Mouse (Mus musculus): ENCODE data around the gene Adpgk.
A peak's percentile ranks its signal among the peaks of the same experiment; 100 is the strongest.
"Not testable (repeated sequence)": the region's sequence is repeated elsewhere in the genome, so short reads cannot be mapped to it uniquely, and the experiment has no call there.

Gene Adpgk

DNA sequence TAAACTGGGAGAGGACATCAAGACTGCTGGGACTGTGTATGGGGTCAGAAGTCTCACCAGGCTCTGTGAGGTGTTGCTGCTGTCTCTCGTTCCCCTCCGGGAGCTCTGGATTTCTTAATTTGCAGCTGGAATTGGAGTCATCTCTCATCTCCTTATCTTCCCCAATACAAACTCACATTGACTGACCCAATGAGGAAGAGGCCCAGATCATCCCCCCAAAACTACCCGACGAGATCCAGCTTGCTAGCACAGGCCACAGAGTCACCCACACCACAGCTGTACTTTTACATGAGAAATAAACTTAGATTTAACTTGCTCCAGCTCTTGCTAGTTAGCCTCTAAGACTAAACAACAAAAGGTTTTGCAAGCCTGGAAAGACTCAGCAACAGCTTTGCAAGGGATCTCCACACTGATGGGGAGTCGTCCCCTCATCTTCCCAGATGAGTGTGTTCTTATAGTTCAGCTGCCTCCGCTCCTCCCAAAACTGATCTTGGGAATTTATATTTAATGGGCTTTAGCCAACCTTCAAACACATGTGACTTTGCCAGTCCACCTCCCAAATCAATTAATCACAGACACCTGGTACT is 1.7 kb upstream of the Adpgk start:
- DNase-seq: no peak

DNA sequence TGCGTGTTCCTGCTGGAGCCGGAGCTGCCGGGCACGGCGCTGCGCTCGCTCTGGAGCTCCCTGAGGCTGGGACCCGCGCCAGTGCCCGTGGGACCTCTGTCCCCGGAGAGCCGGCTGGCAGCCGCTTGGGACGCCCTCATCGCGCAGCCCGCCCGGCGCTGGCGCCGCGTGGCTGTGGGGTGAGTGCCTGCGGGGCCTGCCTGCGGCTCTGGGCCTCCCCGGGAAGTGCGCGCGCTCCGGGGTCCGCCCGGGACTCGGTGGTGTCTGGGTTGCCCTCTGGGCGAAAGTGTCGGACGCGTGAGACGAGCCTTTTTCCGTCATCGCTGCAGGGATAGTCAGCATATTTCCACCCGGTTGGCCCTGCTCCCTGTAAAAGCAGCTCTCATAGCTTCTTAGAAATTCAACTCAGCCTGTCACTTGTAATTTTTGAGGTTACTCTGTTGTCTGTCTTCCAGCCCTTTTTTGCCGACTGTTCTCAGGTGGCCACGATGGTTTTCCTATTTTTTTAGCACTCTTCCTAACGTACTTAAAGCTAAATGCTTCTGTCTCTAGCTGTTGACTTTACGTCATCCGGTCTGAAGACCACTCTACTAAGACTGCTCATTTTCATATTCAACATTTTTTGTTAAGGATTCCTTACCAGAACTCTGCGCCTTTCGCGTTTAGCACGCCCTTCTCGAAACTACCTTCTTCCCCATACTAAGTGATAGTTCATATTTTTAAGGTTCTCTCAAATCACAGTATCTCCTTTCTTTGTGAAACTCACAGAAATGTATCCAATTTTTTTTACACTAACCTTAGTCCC is 532 bp downstream of the Adpgk start:
- DNase-seq: no peak

DNA sequence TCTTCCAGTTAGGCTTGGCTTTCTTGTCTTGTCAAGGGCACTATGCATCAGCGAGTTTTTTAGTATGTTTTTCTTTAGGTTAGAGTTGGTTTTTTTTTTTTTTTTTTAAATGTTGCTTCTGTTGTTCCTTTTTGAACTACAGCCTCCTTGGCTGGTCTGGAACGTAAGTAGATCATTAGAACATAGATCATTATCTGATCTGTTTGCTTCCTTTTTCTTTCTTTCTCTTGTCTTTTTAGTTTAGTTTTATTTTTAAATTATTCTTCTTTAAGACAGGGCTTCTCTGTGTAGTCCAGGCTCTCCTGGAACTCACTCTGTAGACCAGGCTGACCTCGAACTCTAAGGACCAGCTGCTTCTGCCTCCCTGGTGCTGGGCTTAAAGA is 1.1 kb downstream of the Adpgk start:
- DNase-seq: no peak

DNA sequence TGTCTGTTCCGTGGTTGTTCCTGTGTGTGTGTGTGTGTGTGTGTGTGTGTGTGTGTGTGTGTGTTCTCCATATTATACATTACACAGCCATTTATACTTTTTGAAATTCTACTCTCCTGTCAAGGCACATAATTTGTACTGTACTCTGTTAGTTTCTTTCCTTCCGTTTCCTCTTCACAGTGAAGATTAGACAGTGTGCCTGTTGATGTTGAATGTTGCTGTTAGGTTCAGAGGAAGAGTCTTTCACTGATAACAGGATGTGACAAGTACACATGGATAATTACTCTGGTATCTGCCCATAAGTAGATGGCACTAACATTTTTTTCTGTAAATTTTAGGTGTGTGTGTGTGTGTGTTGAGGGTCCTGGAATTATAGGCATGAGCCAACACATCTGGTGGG is 5.1 kb downstream of the Adpgk start:
- DNase-seq: no peak

DNA sequence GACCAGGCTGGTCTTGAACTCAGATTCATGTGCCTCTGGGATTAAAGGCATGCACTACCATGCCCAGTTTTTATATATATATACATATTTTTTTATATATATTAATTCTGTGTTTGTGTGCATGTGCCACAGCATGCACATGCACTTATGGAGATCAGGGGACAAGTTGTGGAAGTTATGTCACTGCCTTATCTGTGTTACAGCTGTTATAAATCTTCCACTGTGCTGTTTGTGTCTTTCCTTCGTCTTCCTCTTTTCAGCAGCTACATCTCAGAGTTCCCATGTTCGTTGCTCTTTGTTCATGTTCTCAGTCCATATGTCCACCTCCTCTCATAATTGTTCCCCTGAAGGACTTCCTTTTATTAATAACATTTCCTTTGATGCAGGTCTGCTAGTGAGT is 16.5 kb downstream of the Adpgk start:
- DNase-seq: no peak

DNA sequence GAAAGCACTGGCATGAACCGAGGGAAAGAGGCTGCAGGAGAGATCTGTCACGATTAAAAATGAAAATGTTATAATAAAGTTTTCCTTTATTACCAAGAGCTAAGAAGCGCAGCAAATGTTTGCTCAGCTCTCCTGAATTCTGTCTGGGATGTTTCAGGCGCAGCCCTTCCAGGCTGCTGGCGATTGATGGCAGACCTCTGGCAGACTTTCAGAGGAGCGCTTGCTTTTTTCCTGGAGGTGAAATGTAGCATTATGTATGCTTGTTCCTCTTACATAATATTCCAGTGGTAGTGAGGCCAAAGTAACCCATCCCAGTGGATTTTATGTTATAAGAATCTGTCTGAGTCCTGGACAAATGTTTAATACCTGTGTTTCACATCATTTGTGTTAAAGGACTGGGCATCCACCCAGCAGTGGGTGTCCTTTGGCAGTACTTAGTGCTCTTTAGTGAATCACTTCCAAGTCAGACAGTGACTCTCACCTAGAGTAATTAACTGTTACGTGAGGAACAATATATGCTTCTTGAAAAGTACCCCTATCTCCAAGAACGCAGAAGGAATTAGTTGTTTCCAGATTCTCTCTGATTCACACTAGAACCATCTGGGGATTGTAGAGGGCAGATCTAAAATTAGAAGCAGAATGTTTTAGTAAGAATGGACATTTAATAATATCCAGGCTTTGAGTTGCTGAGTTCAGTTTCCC is 19.4 kb downstream of the Adpgk start:
- no peak for DNase-seq

DNA sequence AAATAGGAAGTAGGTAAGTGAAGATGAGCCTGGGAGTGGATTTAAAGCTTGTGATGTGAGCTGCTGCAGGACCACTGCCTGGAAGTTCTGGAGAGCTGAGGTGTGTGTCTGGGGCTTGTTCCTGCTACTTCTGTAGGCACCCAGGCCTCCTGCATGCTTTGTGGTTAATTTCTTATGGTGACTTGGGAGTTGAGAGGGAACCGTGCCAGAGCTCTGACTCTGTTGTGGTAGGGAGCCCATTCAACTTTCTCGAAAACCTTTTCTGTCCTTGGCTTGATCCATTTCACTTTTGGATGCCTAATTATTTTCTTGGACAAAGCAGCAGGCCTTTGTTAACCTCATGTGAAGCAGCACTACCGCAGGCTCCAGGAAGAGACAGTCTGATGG is 19.9 kb downstream of the Adpgk start:
- DNase-seq: no peak

DNA sequence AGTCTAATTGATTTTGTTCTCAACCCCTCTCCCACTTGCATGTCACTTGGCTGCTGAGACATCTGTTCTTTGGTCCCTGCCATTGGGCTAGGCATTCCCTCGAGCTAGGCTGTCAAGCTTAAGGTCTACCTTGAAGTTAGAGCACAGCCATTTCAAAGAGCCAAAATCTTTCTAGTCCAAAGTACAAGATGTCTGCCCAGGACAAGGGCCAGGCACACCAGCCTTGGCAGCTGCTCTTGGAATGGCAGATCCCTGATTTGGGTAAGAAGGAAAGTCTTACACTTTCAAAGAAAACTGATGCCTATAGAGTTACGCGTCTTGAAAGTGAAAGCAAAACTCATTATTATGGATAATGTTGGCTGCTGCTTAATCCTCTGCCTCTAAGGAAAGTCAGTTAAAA is 24.8 kb downstream of the Adpgk start:
- no peak for DNase-seq

DNA sequence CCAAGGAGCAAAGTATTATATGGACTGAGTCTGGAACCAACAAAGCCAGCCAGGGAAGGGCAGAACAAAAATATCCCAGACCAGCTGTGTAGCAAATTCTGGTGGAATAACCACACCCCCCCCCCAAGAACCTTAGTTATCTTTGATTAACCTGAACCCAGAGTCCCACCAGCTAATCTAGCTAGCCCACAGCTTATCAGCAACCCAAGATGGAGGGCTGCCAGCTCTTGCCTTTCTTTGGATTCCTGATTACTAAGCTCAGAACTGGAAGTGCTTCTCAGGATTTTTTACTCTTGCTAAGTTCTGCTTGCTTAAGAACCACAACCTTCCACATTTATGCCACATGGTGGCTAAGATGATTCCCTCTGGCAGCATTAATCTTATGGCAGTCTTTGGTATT is 33.0 kb downstream of the Adpgk start:
- DNase-seq: no peak

DNA sequence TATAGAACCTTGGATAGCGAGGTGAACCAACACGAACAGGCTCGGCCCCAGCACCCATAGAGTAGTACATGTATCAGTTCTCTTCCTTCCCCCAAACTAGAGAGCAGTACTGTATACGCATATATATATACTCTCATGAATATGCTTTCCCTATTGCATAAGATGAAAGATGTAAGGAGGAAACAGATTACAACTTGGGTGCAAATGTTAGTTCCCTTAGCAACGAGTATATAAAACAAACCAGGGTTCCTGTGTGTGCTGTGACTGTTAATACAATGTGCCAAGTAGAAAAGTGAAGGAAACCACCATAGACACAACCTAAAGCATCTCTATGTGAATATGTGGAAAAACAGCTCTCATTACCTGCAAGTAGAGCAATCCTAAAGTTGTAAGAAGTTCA is 38.7 kb downstream of the Adpgk start:
- DNase-seq: no peak

DNA sequence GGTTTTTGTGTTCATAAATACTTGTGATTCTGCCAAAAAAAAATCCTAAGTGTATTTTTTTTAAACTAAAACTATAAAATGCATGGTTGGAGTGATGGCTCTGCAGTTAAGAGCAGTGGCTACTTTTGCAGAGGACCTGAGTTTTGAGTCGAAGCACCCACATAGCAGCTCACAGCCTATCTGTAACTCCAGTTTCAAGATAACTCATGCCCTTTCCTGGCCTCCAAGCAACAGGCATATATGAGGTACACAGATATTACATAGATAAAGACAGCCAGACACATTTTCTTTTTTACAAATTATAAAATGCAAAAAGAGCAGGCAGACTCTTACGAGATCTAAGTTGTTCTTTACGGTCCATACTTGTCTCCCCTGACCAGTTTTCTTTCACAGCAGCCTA is 45.2 kb downstream of the Adpgk start:
- DNase-seq: no peak

DNA sequence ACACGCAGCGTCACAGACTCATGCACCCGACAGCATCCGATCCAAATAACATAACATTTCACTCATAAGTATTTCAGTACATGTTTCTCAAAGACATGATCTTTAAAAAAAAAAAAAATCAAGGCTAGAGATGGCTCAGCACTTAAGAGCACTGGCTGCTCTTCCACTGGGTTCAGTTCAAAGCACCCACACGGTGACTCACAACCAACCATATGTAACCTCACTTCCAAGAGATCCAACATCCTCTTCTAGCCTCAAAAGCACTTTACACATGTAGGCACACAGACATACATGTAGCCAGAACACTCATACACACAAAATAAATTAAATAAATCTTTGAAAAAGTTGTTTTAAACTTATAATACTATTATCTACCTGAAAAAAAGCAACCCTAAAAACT is 46.5 kb downstream of the Adpgk start:
- no peak for DNase-seq

DNA sequence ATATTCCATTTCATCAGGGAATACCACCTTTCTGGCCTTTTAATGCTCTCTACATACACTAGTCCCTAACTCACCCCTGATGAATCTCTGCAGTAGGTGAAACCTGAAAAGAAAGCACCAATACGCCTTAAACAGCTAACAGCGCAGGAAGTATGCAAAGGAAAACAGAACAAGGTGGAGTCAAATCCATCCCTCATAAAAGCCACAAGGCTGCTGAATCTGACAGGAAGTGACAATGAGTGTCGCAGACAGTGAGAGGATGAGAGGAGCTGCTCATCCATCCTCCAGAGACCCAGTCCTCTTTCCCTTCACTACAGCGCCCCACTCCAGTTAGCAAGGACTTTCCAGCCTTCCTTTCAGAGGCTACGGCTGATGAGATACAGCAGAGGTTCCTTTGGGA is 47.1 kb downstream of the Adpgk start:
- DNase-seq: no peak

DNA sequence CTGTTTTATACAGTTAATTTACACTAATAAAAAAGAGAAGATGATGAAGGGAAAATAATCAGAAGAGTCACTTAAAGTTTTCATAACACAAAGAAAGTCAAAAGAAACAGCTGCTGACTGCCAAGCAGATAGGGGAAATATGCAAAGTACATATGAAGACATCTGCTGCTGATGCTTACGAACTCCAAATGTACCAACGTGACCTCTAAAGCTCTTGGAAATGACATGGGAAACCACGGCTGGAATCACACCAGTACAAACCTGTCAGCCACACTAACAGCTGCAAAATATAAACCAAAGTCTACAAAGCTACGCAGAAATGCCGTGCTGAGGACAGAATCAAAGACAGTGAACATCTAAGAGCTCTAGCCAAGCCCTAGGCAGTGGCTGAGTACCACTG is 47.7 kb downstream of the Adpgk start:
- DNase-seq: no peak

DNA sequence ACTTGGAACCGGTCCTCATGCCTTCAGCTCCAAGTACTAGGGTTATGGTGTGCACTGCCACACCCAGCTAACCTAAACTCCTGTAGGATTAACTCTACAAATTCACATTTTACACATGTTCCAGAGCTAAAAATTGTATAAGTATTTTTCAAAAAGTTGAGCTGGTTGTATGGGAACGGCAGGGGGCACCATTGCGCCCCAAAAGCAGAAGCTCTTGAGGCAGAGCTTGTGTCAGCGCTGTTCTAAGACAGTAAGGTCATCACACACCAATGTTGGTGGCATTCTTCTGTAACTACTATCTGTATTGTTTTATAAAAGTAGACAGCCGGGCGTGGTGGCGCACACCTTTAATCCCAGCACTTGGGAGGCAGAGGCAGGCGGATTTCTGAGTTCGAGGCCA is 48.6 kb downstream of the Adpgk start:
- DNase-seq: peak in 1 of 2 experiments; percentile 9

DNA sequence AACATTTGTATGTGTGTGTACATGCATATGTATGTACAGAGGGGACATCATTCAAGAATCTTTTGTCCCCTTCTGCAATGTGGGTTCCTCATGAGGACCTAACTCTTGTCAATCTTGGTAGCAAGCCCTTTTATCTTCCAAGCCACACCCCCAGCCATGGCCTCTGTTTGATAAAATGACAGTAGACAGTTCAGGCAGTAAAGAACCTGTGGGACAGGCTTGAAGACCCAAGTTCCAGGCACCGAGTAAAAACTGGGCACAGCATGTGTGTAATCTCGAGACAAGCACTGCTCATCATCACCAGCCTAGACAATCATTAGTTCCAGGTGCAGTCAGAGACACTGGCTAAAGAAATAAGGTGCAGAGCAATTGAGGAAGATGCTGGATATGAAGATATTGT is 54.8 kb downstream of the Adpgk start:
- no peak for DNase-seq

DNA sequence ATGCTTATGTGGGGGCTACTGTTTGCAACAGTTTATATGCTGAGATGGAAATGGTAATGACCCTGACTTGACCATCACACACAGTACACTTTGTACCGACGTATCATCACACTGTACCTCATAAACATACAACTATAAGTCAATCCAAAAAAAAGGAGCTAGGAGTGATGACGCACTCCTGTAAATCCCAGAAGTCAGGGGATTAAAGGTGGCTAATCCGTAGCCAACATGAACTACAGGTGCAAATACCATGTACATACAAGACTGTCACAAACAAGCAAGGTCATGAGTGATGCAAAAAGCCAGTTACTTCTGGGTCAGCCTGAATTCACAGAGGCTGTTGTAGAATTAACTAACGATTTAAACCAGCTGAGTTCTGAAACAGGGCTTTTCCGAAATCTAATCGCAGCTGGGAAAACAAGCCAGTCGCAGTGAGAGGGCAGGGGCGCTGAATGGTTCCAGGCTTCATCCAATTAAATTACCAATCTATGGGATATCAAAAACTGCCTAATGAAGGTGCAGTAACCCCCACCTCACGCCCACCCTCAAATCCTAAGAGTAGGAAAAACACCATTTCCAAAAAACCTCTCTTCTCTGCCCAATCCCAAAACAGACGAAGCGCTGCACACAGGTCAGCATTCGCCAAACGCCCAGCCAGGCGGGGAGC is 61.4 kb downstream of the Adpgk start:
- DNase-seq: no peak

DNA sequence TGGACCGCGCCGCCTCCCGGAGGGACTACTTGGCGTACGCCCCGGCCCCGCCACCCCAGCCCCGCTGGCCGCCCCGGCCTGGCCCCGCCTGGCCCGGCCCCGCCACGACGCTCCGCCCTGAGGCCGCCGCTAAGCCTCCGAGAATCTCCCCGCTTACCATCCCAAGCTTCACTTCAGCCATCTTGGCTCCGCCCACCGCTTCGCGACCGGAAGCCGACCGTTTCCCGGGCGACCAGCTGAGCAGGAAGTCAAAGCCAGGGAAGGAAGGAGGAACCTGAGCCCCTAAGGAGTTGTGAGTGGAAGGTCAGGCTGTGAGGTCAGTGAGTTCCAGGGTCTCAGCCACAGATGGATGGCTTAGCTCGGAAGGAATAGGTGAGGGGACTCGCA is 61.9 kb downstream of the Adpgk start, which contains the start of gene Bbs4:
Gene Bbs4, minus strand, starts transcription at position 256 of the 387 bp plus-strand sequence.
- peak; percentile 89 to 92 for DNase-seq

DNA sequence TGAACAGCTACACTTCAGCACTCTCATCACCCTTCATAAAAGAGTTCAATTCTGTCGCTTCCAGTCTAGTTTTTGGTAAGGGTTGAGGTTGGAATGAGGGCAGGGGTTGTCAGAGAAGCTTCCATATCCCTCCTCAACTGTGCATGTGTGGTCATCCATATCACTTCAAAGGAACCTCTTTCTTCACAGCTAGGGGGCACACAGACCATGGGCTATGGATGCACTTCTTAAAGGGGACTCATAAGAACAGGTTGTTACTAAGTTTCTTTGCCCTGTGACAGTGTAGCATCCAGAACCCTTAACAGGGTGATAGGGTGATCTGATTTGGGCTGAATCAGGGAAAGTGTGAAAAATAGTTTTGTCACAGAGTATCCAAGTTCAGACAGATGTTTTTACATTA is 66.7 kb downstream of the Adpgk start:
- not testable (repeated sequence) for DNase-seq

DNA sequence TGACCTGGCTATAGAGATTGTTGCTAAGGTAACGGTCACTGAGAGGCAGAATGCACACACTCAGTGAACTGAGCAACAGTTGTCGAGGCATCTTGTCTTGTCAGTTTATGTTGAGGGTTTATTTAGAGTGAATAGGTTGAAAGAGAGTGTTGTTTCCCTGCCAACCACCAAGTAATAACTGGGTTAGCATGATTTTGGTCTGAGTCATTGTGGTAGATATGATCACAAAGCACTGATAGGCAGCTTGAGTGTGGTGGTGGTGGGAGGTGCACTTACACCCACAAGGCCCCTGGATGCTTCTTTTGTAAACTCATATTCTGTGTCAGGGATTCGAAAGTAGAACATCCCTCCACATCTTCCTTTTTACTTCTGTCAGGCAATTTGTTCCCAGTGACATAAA is 69.1 kb downstream of the Adpgk start:
- DNase-seq: not testable (repeated sequence)

DNA sequence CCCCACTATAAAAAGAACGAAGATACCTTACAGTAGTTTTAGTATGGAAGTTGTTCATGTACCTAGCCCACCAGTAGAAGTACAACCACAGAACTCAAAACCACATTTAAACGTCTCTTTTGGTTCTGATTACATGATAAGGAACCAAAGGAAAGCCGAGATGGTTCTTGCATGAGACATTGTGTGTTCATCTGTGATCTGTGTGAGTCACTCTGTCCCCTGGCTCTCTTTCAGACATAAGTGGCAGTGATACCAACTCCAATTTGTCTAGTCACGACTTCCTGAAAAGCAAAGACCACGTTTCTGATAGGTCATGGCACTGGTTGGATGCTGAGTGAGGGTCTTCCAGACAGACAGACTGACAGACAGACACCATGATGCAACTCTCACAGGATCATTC is 77.9 kb downstream of the Adpgk start:
- no peak for DNase-seq

DNA sequence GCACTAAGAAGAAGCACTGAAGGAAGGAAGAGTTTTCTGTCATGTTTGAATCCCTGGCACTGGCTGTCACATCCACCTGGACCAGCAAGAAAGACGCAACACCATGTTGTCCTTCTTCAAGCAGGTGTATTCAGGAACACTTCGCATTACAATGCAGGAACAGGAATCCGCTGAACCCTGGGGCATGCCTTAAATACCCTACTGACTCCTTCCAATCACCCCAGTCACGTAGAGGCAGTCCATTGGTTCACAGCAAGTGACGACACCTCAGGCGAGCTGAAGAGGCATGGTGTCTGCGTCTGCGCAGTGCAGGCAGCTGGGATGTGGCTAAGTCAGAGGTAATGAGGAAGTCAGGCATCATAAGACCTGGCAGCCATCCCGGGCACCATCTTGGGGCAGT is 78.3 kb downstream of the Adpgk start:
- DNase-seq: no peak
